ENCODE assay signal across 10 mouse cellular contexts in the genomic region with DNA sequence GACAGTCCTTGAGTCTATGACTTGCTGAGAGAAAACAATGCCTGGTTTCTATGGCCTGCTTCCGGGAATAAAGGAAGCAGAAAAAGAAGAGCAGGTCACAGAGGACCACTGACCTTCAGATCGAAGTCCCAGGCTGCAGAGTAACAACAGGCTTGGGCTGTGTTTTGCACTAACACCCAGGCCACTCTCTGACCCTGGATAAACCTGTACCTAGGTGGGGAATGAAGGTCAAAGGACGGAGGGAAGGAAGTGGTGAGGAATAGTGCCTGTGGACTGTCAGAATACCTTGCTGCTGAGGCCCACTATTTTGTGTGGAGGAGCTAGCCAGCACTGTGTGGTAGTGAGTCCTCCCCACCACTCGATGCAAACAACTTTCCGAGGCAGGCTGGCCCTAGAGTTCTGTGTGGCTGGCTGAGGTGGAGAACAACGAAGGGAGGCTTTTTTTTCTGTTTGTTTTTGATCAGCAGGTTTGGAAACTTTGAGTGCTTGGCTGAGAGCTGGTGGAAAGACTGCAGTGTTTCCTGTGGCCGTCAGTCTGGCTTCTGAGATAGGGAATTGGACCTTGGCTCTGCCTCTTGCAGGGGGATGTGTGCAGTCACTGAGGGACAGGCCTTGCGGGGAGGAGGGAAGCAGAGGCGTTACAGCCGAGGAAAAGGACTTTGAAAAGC.
DNase-seq lines count a peak whose midpoint lies in the region; ATAC-seq and TF ChIP-seq lines count a peak whose summit lies in the region.
"Had no signal": no experiment of that assay in that cellular context is flagged by ENCODE, and none has a peak within 500 bp of the region (broad histone marks: within the 10 kb centered on the region; RNA-seq: fewer than 3 reads in every experiment).

No protein-coding gene starts in this region.

- ATAC-seq in lung, postnatal 0 days: peak; percentile 78

- intact Hi-C loops in gastrocnemius, postnatal 36 days (cut with DNase I): no loop called here

- no peak for TF ChIP-seq CTCF in lung, postnatal 0 days (IDR thresholded peaks at IDR 0.05)

- H3K27me3 ChIP-seq in lung, postnatal 0 days (replicated peaks; ENCODE audit: insufficient read depth, low read length): no peaks in the 10 kb centered on the region
- H3K27me3 ChIP-seq in forebrain, embryonic 10.5 days (ENCODE audit: poor library complexity, severe bottlenecking): no peaks in the 10 kb centered on the region
- H3K27me3 ChIP-seq: hindbrain, embryonic 15.5 days had no signal

- no peak overlapping the region for H3K9ac ChIP-seq in lung, postnatal 0 days (replicated peaks; ENCODE audit: low read depth)
- H3K9ac ChIP-seq: hindbrain, embryonic 15.5 days had no signal

- peak; percentile 50 for DNase-seq in gastrocnemius, postnatal 25 days
- DNase-seq in gastrocnemius, postnatal 36 days: no peak
- peak; percentile 48 for DNase-seq in adrenal gland, postnatal 10 days
- DNase-seq in heart, postnatal 4 days: peak; percentile 57
- peak; percentile 79 for DNase-seq in lung, postnatal 0 days (ENCODE audit: low spot score)
- DNase-seq in frontal cortex, adult 2 months (ENCODE audit: extremely low spot score in 1 of 2, low spot score in 1 of 2): no peak
- DNase-seq in spleen, postnatal 4 days (ENCODE audit: low spot score in 2 of 2): no peak
- no peak for DNase-seq in forebrain, embryonic 10.5 days (ENCODE audit: extremely low spot score, low spot score)
- DNase-seq: retina, postnatal 1 day had no signal

- no peaks in the 10 kb centered on the region for H3K9me3 ChIP-seq in lung, postnatal 0 days (ENCODE audit: low read length)
- no peaks in the 10 kb centered on the region for H3K9me3 ChIP-seq in forebrain, embryonic 10.5 days
- H3K9me3 ChIP-seq: hindbrain, embryonic 15.5 days had no signal

- H3K4me3 ChIP-seq in lung, postnatal 0 days (ENCODE audit: low read depth, low read length): no peak overlapping the region
- H3K4me3 ChIP-seq in forebrain, embryonic 10.5 days: no peak overlapping the region
- H3K4me3 ChIP-seq: hindbrain, embryonic 15.5 days had no signal

- no peaks in the 10 kb centered on the region for H3K36me3 ChIP-seq in lung, postnatal 0 days (ENCODE audit: insufficient read depth, low read length)
- no peaks in the 10 kb centered on the region for H3K36me3 ChIP-seq in forebrain, embryonic 10.5 days (replicated peaks)
- H3K36me3 ChIP-seq: hindbrain, embryonic 15.5 days had no signal

- TF ChIP-seq EP300 in lung, postnatal 0 days (IDR thresholded peaks at IDR 0.05): peak; percentile 23; the same call in 1 of the 2 replicates

- WGBS in lung, postnatal 0 days: 16% methylated on average over 10 of the region's 10 CpGs
- 36% methylated on average over 10 of the region's 10 CpGs for WGBS in forebrain, embryonic 10.5 days

- H3K4me2 ChIP-seq in lung, postnatal 0 days (replicated peaks; ENCODE audit: low read depth, low read length): no peak overlapping the region
- H3K4me2 ChIP-seq: hindbrain, embryonic 15.5 days had no signal

- peaks cover 13% of the 10 kb centered on the region; the same call in 1 of the 2 replicates for H3K4me1 ChIP-seq in lung, postnatal 0 days (ENCODE audit: insufficient read depth, low read depth, low read length)
- no peaks in the 10 kb centered on the region for H3K4me1 ChIP-seq in forebrain, embryonic 10.5 days
- H3K4me1 ChIP-seq: hindbrain, embryonic 15.5 days had no signal

- peak overlapping the region; percentile 68 for H3K27ac ChIP-seq in lung, postnatal 0 days (ENCODE audit: low read length)
- no peak overlapping the region for H3K27ac ChIP-seq in forebrain, embryonic 10.5 days
- H3K27ac ChIP-seq: hindbrain, embryonic 15.5 days had no signal

Comparison
In these comparisons a context has a peak if more than half of its experiments do, and no peak if none do; other contexts are left out.
1. DNase-seq: peak in gastrocnemius, postnatal 25 days (single experiment), adrenal gland, postnatal 10 days (single experiment), heart, postnatal 4 days (single experiment) and lung, postnatal 0 days (single experiment); none in gastrocnemius, postnatal 36 days (0 of 2), frontal cortex, adult 2 months (0 of 2), spleen, postnatal 4 days (0 of 2) and forebrain, embryonic 10.5 days (single experiment).